Mouse (Mus musculus): ENCODE data around the gene Gm7347. TPM values are rescaled to one million over a fixed set of nuclear protein-coding genes. Genes with fewer than 3 reads are reported as not detected.

Gene Gm7347
- polyA plus RNA-seq (2012; rRNA removed): not detected in 2 replicates

GRCm38 (mm10) chr5:26058481-26058880 is at the start of gene Gm7347:
Gm7347 (minus strand) TSS chr5:26058581.

GRCm38 (mm10) chr5:26105262-26105661 is 46.9 kb upstream of the Gm7347 start, which contains the start of gene 5031410I06Rik:
5031410I06Rik (minus strand) TSS chr5:26105362.

GRCm38 (mm10) chr5:26089191-26089590 is 30.8 kb upstream of the Gm7347 start, which contains the start of gene Gm10471:
Gm10471 (minus strand) TSS chr5:26089291.

GRCm38 (mm10) chr5:26039458-26039857 is 18.9 kb downstream of the Gm7347 start, which contains the start of gene Speer4a:
Speer4a (minus strand) TSS chr5:26039558.

GRCm38 (mm10) chr5:26022816-26023215 is 35.6 kb downstream of the Gm7347 start, which contains the start of gene Gm5862:
Gm5862 (minus strand) TSS chr5:26022916.

GRCm38 (mm10) chr5:26004698-26005097 is 53.7 kb downstream of the Gm7347 start, which contains the start of gene Gm1979:
Gm1979 (minus strand) TSS chr5:26004798.

Other genes with a start within 250 kb of the Gm7347 start
- gene Gm21663, start 116.2 kb downstream of the Gm7347 start, polyA plus RNA-seq (2012; rRNA removed): not detected in 2 replicates
- gene Gm21671, start 104.2 kb downstream of the Gm7347 start, polyA plus RNA-seq (2012; rRNA removed): not detected in 2 replicates
- not detected in 2 replicates for gene Gm21680, start 85.9 kb downstream of the Gm7347 start, polyA plus RNA-seq (2012; rRNA removed)
- gene Gm21698, start 69.9 kb downstream of the Gm7347 start, polyA plus RNA-seq (2012; rRNA removed): not detected in 2 replicates
- gene Gm1979, start 53.8 kb downstream of the Gm7347 start, polyA plus RNA-seq (2012; rRNA removed): not detected in 2 replicates
- not detected in 2 replicates for gene Gm5862, start 35.7 kb downstream of the Gm7347 start, polyA plus RNA-seq (2012; rRNA removed)
- gene Speer4a, start 19.0 kb downstream of the Gm7347 start, polyA plus RNA-seq (2012; rRNA removed): not detected in 2 replicates
- gene Gm10471, start 30.7 kb upstream of the Gm7347 start, polyA plus RNA-seq (2012; rRNA removed): not detected in 2 replicates
- gene 5031410I06Rik, start 46.8 kb upstream of the Gm7347 start, polyA plus RNA-seq (2012; rRNA removed): not detected in 2 replicates
- not detected in 2 replicates for gene Gm10220, start 62.8 kb upstream of the Gm7347 start, polyA plus RNA-seq (2012; rRNA removed)
- gene Gm7361, start 199.1 kb upstream of the Gm7347 start, polyA plus RNA-seq (2012; rRNA removed): not detected in 2 replicates

Measured in colon, adult 2 months (tissue).